Mouse (Mus musculus) brain, adult 2 months (tissue): ENCODE measurements around the gene Wdr5.
"Not testable (repeated sequence)": the region's sequence is repeated elsewhere in the genome, so short reads cannot be mapped to it uniquely, and the experiment has no call there.

Source experiments
- DNase-seq: peaks from one replicate; pipeline ENCODE4 v3.0.0; 2011; ENCODE audit warnings: low read depth, low spot score

Gene Wdr5

GRCm38 (mm10) chr2:27496391-27497028 is 18.4 kb upstream of the Wdr5 start:
- DNase-seq = peak; percentile 69

GRCm38 (mm10) chr2:27504113-27504885 is 10.7 kb upstream of the Wdr5 start:
- no peak for DNase-seq

- no peak for DNase-seq
Observed at GRCm38 (mm10) chr2:27505539-27505938, 9.4 kb upstream of the Wdr5 start.

GRCm38 (mm10) chr2:27506658-27507057 is 8.3 kb upstream of the Wdr5 start:
- not testable (repeated sequence) for DNase-seq

GRCm38 (mm10) chr2:27507562-27507961 is 7.4 kb upstream of the Wdr5 start, which contains the start of gene Brd3:
Gene Brd3 (minus strand): TSS chr2:27507662.
- DNase-seq = no peak

- DNase-seq = no peak
Observed at GRCm38 (mm10) chr2:27510706-27511105, 4.3 kb upstream of the Wdr5 start.

GRCm38 (mm10) chr2:27512909-27513308 is 2.0 kb upstream of the Wdr5 start:
- no peak for DNase-seq

GRCm38 (mm10) chr2:27513861-27514260 is 1.1 kb upstream of the Wdr5 start:
- peak; percentile 58 for DNase-seq

GRCm38 (mm10) chr2:27515341-27516166 is 597 bp downstream of the Wdr5 start:
- DNase-seq = peak; percentile 31

GRCm38 (mm10) chr2:27516289-27516688 is 1.3 kb downstream of the Wdr5 start:
- no peak for DNase-seq

GRCm38 (mm10) chr2:27518283-27518682 is 3.3 kb downstream of the Wdr5 start:
- no peak for DNase-seq

- not testable (repeated sequence) for DNase-seq
Observed at GRCm38 (mm10) chr2:27538455-27539330, 23.7 kb downstream of the Wdr5 start.

GRCm38 (mm10) chr2:27539336-27539735 is 24.4 kb downstream of the Wdr5 start:
- peak; percentile 61 for DNase-seq

GRCm38 (mm10) chr2:27539772-27540514 is 25.0 kb downstream of the Wdr5 start:
- DNase-seq = peak; percentile 100

- no peak for DNase-seq
Observed at GRCm38 (mm10) chr2:27540515-27540836, 25.5 kb downstream of the Wdr5 start.

- DNase-seq = no peak
Observed at GRCm38 (mm10) chr2:27541225-27541624, 26.3 kb downstream of the Wdr5 start.

- DNase-seq = peak; percentile 63
Observed at GRCm38 (mm10) chr2:27544613-27545012, 29.7 kb downstream of the Wdr5 start.

- DNase-seq = not testable (repeated sequence)
Observed at GRCm38 (mm10) chr2:27545517-27545916, 30.6 kb downstream of the Wdr5 start.

GRCm38 (mm10) chr2:27546041-27546440 is 31.1 kb downstream of the Wdr5 start:
- DNase-seq = not testable (repeated sequence)

- DNase-seq = no peak
Observed at GRCm38 (mm10) chr2:27547326-27547725, 32.4 kb downstream of the Wdr5 start.

- DNase-seq = no peak
Observed at GRCm38 (mm10) chr2:27547986-27548385, 33.0 kb downstream of the Wdr5 start.
